Mouse (Mus musculus) neural tube, embryonic 14.5 days (tissue): ENCODE data around the gene Btbd6. TPM values are rescaled to one million over a fixed set of nuclear protein-coding genes. Genes with fewer than 3 reads are reported as not detected.

Experiments used
- ATAC-seq: fragments of 200-750 bp; cut with Nextera tagmentation; 2 replicates; pipeline ENCODE4 v1.8.0; 2017; ENCODE audit warnings: low read depth, mild to moderate bottlenecking, moderate TSS enrichment, moderate library complexity
- H3K27ac ChIP-seq: fragments of 300-500 bp; sonication (generic); 2 replicates; pipeline ENCODE4 v1.5.1; 2014; ENCODE audit warnings: low read depth, mild to moderate bottlenecking, control low read depth, low read length, moderate library complexity, mixed read lengths
- H3K27me3 ChIP-seq: fragments of 300-500 bp; sonication (generic); 2 replicates; pipeline ENCODE4 v1.6.1; 2014; ENCODE audit warnings: low read length; ENCODE audit not compliant: control insufficient read depth, insufficient read depth
- H3K36me3 ChIP-seq: fragments of 300-500 bp; sonication (generic); 2 replicates; pipeline ENCODE4 v1.6.1; 2014; ENCODE audit warnings: low read length, mixed read lengths; ENCODE audit not compliant: control insufficient read depth, insufficient read depth
- H3K4me1 ChIP-seq: fragments of 300-500 bp; sonication (generic); 2 replicates; pipeline ENCODE4 v1.6.1; 2014; ENCODE audit warnings: low read length; ENCODE audit not compliant: control insufficient read depth, insufficient read depth
- H3K4me2 ChIP-seq: fragments of 300-500 bp; sonication (generic); 2 replicates; pipeline ENCODE4 v1.6.1; 2014; ENCODE audit warnings: mild to moderate bottlenecking, low read depth, low read length, control low read depth
- H3K4me3 ChIP-seq: fragments of 300-500 bp; sonication (generic); 2 replicates; pipeline ENCODE4 v1.5.1; 2014; ENCODE audit warnings: low read depth, low read length, control low read depth, mixed read lengths
- H3K9ac ChIP-seq: fragments of 300-500 bp; sonication (generic); replicated peaks from 2 replicates; pipeline ENCODE4 v1.6.1; 2014; ENCODE audit warnings: low read depth, mild to moderate bottlenecking, control low read depth, low read length, mixed read lengths
- H3K9me3 ChIP-seq: fragments of 300-500 bp; sonication (generic); 2 replicates; pipeline ENCODE4 v1.6.1; 2016; ENCODE audit warnings: low read length; ENCODE audit not compliant: control insufficient read depth
- WGBS: fragments of 180-500 bp; shearing (Covaris S2); extraction: QIAGEN DNeasy Blood & Tissue Kit; methylation state at CpG from one replicate; pipeline ENCODE4 v1.1.7; 2014; 5-methylcytosine and 5-hydroxymethylcytosine counted together
- polyA plus RNA-seq: library from polyadenylated mRNA; unstranded; fragments of >200 nt; fragmentation: Nextera tagmentation; extraction: Ambion mirVana; gene quantifications from 2 replicates; pipeline ENCODE4 v1.2.1, GENCODE M21; 2014

Gene Btbd6
- polyA plus RNA-seq, 1 experiment from 2014 or later = 55.5 TPM

DNA sequence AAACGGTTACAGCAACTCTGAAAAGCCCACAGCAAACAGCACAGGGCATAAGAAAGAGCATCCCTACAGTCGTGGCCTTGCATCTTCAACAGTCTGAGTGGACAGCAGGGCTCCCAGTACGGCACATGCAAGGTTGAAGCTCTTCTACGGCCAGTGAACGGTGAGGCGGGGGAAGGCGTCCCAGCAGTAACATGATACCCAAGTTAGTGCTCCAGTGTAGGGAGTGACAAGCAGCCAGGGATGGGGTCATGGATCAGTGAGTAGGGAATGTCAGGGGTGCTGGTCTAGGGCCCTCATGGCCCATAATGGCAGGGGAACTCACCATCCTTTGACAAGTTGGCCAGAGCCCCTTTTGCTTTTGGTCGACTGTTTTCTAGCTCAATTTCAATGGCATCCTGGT lies 7.3 kb upstream of the Btbd6 start:
- H3K9me3 ChIP-seq = no peaks in the 10 kb centered on the region
- no peaks in the 10 kb centered on the region for H3K27me3 ChIP-seq
- H3K27ac ChIP-seq = no peak overlapping the region
- no peak overlapping the region for H3K9ac ChIP-seq
- ATAC-seq = no peak
- H3K4me2 ChIP-seq = no peak overlapping the region
- no peak overlapping the region for H3K4me3 ChIP-seq
- H3K4me1 ChIP-seq = no peaks in the 10 kb centered on the region
- H3K36me3 ChIP-seq = peaks cover 87% of the 10 kb centered on the region
- 63% methylated on average over 8 of the region's 8 CpGs for WGBS

DNA sequence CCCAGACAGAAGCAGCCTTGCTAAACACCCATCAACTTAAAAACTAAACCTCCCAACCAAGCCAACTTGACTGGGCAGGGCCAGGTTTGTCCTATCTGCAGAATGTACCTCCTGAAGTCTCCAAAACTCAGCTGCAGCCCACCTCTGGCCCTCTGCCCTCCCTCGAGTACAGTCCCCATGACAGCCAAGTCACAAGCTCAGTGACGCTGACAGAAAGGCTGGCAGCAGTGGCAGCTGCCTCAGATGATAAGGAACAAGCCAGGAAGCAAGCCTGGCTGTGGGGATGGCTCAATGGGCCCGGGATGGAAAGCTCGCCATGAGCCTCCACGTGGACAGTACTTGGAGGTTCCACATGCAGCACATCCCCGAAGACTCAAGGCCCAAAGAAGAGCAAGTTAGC lies 6.7 kb upstream of the Btbd6 start:
- 91% methylated on average over 6 of the region's 6 CpGs for WGBS
- H3K27ac ChIP-seq = no peak overlapping the region
- no peak overlapping the region for H3K9ac ChIP-seq
- no peak overlapping the region for H3K4me3 ChIP-seq
- peaks cover 82% of the 10 kb centered on the region for H3K36me3 ChIP-seq
- H3K4me1 ChIP-seq = no peaks in the 10 kb centered on the region
- ATAC-seq = no peak
- H3K4me2 ChIP-seq = no peak overlapping the region
- no peaks in the 10 kb centered on the region for H3K9me3 ChIP-seq
- H3K27me3 ChIP-seq = no peaks in the 10 kb centered on the region

DNA sequence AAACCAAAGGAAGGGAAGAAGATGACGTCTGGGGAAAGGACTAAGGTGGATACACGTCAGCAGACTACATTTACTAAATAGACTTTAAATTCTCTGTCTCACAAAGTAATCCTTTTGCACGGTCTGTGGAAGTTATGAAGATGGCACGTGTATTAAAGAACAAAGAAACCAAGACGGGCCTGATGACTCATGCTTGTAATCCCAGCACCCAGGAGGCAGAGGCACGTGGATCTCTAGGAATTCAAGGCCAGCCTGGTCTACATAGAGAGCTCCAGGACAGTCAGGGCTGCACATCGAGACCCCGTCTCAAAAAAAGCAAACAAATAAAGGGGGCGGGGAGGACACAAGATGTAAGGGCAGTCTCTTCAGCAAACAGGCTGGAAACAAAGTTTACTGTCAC lies 1.5 kb upstream of the Btbd6 start:
- H3K4me2 ChIP-seq = no peak overlapping the region

DNA sequence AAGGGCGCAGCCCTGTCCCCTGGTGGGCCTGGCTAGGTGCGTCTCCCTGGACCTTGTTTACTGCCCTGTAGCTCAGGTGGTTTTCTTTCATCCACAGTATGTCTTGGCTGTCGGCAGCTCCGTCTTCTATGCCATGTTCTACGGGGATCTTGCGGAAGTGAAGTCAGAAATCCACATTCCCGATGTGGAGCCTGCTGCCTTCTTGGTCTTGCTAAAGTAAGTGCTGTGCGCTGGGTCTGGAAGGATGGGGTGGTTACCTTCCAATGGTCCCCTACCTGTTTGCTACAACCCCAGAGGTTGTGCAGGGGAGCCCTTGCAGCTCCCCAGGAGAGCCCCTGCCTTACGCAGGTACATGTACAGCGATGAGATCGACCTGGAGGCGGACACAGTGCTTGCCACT lies 874 bp downstream of the Btbd6 start:
- H3K9ac ChIP-seq = peak overlapping the region; percentile 82
- H3K4me1 ChIP-seq = peaks cover 12% of the 10 kb centered on the region
- H3K27me3 ChIP-seq = no peaks in the 10 kb centered on the region
- WGBS = 42% methylated on average over 12 of the region's 12 CpGs
- H3K4me2 ChIP-seq = peak overlapping the region; percentile 85
- peak overlapping the region; percentile 73 for H3K4me3 ChIP-seq
- ATAC-seq = no peak
- peaks cover 37% of the 10 kb centered on the region for H3K36me3 ChIP-seq
- peak overlapping the region; percentile 94 for H3K27ac ChIP-seq
- no peaks in the 10 kb centered on the region for H3K9me3 ChIP-seq

More for the DNA sequence above, 1.5 kb upstream of the Btbd6 start:
- no peak overlapping the region for H3K9ac ChIP-seq
- peaks cover 50% of the 10 kb centered on the region for H3K36me3 ChIP-seq
- no peaks in the 10 kb centered on the region for H3K9me3 ChIP-seq
- H3K4me3 ChIP-seq = no peak overlapping the region
- no peaks in the 10 kb centered on the region for H3K27me3 ChIP-seq
- WGBS = 91% methylated on average over 9 of the region's 9 CpGs
- no peak for ATAC-seq
- no peak overlapping the region for H3K27ac ChIP-seq
- peaks cover 12% of the 10 kb centered on the region for H3K4me1 ChIP-seq

DNA sequence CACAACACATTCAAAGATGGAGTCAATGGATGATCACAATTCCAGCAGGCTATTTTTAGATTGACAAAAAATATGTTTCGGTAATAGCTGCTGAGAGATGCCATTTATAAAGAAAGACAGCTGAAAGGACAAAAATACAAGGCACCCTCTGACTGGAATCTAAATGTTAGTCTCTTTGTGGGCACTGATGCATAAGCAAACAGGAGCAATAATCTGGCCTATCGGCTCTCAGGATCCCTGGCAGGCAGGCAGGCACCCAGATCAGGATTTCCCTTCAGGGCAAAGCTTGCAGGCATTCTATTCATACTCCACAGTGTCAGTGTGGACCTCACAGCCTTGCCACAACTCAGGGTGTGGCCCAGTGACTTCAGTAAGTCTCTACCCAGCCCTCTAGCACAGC lies 5.7 kb downstream of the Btbd6 start:
- no peak overlapping the region for H3K9ac ChIP-seq
- no peak overlapping the region for H3K4me2 ChIP-seq
- no peak overlapping the region for H3K27ac ChIP-seq
- no peak overlapping the region for H3K4me3 ChIP-seq
- H3K9me3 ChIP-seq = no peaks in the 10 kb centered on the region
- H3K27me3 ChIP-seq = no peaks in the 10 kb centered on the region
- 62% methylated on average over 2 of the region's 2 CpGs for WGBS
- ATAC-seq = no peak
- peaks cover 35% of the 10 kb centered on the region for H3K36me3 ChIP-seq
- H3K4me1 ChIP-seq = peaks cover 7% of the 10 kb centered on the region

DNA sequence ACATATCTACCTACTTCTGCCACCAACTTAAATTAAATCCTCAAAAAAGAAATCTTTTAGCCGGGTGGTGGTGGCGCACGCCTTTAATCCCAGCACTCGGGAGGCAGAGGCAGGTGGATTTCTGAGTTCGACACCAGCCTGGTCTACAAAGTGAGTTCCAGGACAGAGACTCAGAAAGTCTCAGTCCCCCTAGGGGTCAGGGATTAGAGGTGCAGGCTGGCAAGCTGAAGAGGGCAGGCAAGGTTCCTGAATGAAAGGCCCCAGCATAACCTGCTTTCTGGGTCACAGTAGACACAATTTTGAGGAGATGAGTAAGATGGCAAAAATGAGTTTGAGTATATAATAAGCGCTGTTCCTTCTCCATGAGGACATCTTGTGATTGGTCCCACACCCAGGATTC lies 9.1 kb downstream of the Btbd6 start:
- no peaks in the 10 kb centered on the region for H3K4me1 ChIP-seq
- no peak overlapping the region for H3K4me2 ChIP-seq
- H3K36me3 ChIP-seq = peaks cover 27% of the 10 kb centered on the region
- H3K27ac ChIP-seq = no peak overlapping the region
- ATAC-seq = no peak
- no peaks in the 10 kb centered on the region for H3K9me3 ChIP-seq
- WGBS = 96% methylated on average over 6 of the region's 6 CpGs
- no peaks in the 10 kb centered on the region for H3K27me3 ChIP-seq
- no peak overlapping the region for H3K9ac ChIP-seq
- no peak overlapping the region for H3K4me3 ChIP-seq

DNA sequence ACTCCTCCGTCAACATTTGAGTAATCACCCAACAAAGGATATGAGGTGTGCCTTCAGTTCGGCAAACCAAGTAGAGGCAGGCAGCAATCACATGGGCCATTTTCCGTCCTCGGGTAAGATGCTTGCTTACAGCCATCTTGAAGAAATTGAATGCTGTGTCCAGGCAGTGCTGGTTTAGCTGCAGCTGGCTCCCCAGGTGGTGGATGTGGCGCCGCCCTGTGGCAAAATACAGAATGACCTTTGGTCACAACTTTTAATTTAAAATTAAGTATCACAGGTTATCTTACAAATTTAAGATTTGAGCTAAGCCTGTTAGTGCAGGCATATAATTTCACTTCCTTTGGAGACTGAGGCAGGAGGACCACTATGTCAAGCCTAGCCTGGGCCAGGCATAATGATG lies 11.6 kb downstream of the Btbd6 start:
- H3K27ac ChIP-seq = no peak overlapping the region
- no peak overlapping the region for H3K4me2 ChIP-seq
- 73% methylated on average over 6 of the region's 6 CpGs for WGBS
- H3K27me3 ChIP-seq = no peaks in the 10 kb centered on the region
- no peaks in the 10 kb centered on the region for H3K4me1 ChIP-seq
- H3K4me3 ChIP-seq = no peak overlapping the region
- no peak overlapping the region for H3K9ac ChIP-seq
- ATAC-seq = no peak
- no peaks in the 10 kb centered on the region for H3K9me3 ChIP-seq
- peaks cover 23% of the 10 kb centered on the region for H3K36me3 ChIP-seq

DNA sequence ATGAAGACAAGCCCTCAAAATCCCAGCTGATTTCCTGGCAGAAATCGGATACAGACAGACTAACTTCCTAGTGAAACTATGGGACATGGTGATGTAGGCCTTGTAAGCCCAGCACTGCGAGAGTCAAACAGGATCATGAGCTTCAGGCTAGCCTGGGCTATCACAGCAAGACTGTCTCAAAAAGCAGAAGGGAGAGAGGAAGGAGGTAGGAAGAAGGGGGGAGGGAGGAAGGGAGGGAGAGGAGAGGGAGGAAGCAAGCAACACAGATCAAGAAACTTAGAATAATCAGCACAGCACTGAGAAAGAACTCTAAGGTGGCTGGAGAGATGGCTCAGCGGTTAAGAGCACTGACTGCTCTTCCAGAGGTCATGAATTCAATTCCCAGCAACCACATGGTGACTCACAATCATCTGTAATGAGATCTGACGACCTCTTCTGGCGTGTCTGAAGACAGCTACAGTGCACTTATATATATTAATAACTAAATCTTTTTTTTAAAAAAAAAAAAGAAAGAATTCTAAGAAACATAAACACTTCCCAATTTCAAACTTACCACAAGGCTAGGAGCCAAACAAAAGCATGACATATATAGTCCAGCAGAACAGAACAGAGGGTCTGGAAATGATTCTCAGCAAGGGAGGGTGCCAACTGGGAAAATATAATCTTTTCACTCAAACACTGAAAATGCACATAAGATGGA lies 14.6 kb downstream of the Btbd6 start:
- Histone ChIP-seq H3K9ac (no peak overlapping the region), H3K36me3 (peaks cover 18% of the 10 kb centered on the region), H3K27ac (no peak overlapping the region), H3K4me1 (no peaks in the 10 kb centered on the region), H3K4me2 (no peak overlapping the region), H3K4me3 (no peak overlapping the region), H3K9me3 (no peaks in the 10 kb centered on the region), H3K27me3 (no peaks in the 10 kb centered on the region)
- 87% methylated on average over 5 of the region's 5 CpGs for WGBS
- ATAC-seq = no peak

DNA sequence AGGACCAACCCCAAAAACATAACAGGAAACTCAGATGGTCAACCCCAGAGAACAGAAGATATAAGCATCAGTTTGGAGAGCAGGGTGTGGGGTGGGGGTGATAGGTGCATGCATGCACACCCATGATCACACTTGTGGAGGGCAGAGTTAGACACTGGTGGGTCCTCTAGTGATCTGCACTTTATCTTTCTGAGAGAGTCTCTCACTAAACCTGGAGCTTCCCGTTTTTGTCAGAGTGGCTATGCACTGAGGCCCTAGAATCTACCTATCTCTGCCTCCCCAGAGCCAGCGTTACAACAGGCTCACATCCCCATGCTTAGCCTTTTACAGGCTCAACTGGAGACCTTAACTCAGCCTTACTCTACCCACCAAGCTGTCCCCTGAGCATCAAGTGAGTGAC lies 15.2 kb downstream of the Btbd6 start:
- H3K27me3 ChIP-seq = no peaks in the 10 kb centered on the region
- H3K4me3 ChIP-seq = no peak overlapping the region
- no peaks in the 10 kb centered on the region for H3K9me3 ChIP-seq
- no peak overlapping the region for H3K9ac ChIP-seq
- H3K4me1 ChIP-seq = no peaks in the 10 kb centered on the region
- H3K36me3 ChIP-seq = peaks cover 14% of the 10 kb centered on the region
- 83% methylated on average over 2 of the region's 2 CpGs for WGBS
- H3K4me2 ChIP-seq = no peak overlapping the region
- no peak for ATAC-seq
- H3K27ac ChIP-seq = no peak overlapping the region
